Mouse (Mus musculus) neural tube, embryonic 14.5 days (tissue): ENCODE results near the gene Gm27021. TPM values are rescaled to one million over a fixed set of nuclear protein-coding genes. Genes with fewer than 3 reads are reported as not detected.

Source experiments
- ATAC-seq: fragments of 200-750 bp; cut with Nextera tagmentation; 2 replicates; pipeline ENCODE4 v1.8.0; 2017; ENCODE audit warnings: low read depth, mild to moderate bottlenecking, moderate TSS enrichment, moderate library complexity
- H3K27ac ChIP-seq: fragments of 300-500 bp; sonication (generic); 2 replicates; pipeline ENCODE4 v1.5.1; 2014; ENCODE audit warnings: low read depth, mild to moderate bottlenecking, control low read depth, low read length, moderate library complexity, mixed read lengths
- H3K27me3 ChIP-seq: fragments of 300-500 bp; sonication (generic); 2 replicates; pipeline ENCODE4 v1.6.1; 2014; ENCODE audit warnings: low read length; ENCODE audit not compliant: control insufficient read depth, insufficient read depth
- H3K36me3 ChIP-seq: fragments of 300-500 bp; sonication (generic); 2 replicates; pipeline ENCODE4 v1.6.1; 2014; ENCODE audit warnings: low read length, mixed read lengths; ENCODE audit not compliant: control insufficient read depth, insufficient read depth
- H3K4me1 ChIP-seq: fragments of 300-500 bp; sonication (generic); 2 replicates; pipeline ENCODE4 v1.6.1; 2014; ENCODE audit warnings: low read length; ENCODE audit not compliant: control insufficient read depth, insufficient read depth
- H3K4me2 ChIP-seq: fragments of 300-500 bp; sonication (generic); 2 replicates; pipeline ENCODE4 v1.6.1; 2014; ENCODE audit warnings: mild to moderate bottlenecking, low read depth, low read length, control low read depth
- H3K4me3 ChIP-seq: fragments of 300-500 bp; sonication (generic); 2 replicates; pipeline ENCODE4 v1.5.1; 2014; ENCODE audit warnings: low read depth, low read length, control low read depth, mixed read lengths
- H3K9ac ChIP-seq: fragments of 300-500 bp; sonication (generic); replicated peaks from 2 replicates; pipeline ENCODE4 v1.6.1; 2014; ENCODE audit warnings: low read depth, mild to moderate bottlenecking, control low read depth, low read length, mixed read lengths
- H3K9me3 ChIP-seq: fragments of 300-500 bp; sonication (generic); 2 replicates; pipeline ENCODE4 v1.6.1; 2016; ENCODE audit warnings: low read length; ENCODE audit not compliant: control insufficient read depth
- WGBS: fragments of 180-500 bp; shearing (Covaris S2); extraction: QIAGEN DNeasy Blood & Tissue Kit; methylation state at CpG from one replicate; pipeline ENCODE4 v1.1.7; 2014; 5-methylcytosine and 5-hydroxymethylcytosine counted together
- polyA plus RNA-seq: library from polyadenylated mRNA; unstranded; fragments of >200 nt; fragmentation: Nextera tagmentation; extraction: Ambion mirVana; gene quantifications from 2 replicates; pipeline ENCODE4 v1.2.1, GENCODE M21; 2014

Gene Gm27021
- polyA plus RNA-seq, 1 experiment from 2014 or later: 8.4 TPM

DNA sequence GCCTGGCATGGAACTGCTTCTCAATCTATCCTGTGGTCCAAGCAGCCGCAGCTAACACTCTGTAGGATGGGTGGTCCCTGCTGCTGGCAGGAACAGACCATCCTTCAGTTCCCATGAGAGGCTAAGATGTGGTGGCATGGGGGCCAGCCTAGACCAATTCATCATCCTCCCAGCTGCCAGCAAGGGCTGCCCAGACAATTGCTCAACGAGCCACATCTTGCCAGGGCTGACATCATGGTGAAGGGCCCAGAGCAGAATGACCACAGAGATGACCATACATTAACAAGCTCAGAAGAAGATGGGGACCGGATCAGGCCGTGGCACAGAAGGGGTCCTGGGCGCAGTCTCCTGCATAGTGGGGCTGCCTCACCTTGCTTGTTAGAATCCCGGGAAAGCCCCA, 57.1 kb downstream of the Gm27021 start:
- no peak overlapping the region for H3K4me3 ChIP-seq
- H3K9ac ChIP-seq: no peak overlapping the region
- 91% methylated on average over 6 of the region's 6 CpGs for WGBS
- no peak overlapping the region for H3K4me2 ChIP-seq
- no peaks in the 10 kb centered on the region for H3K27me3 ChIP-seq
- no peaks in the 10 kb centered on the region for H3K36me3 ChIP-seq
- no peak for ATAC-seq
- no peaks in the 10 kb centered on the region for H3K4me1 ChIP-seq
- no peak overlapping the region for H3K27ac ChIP-seq
- H3K9me3 ChIP-seq: no peaks in the 10 kb centered on the region

DNA sequence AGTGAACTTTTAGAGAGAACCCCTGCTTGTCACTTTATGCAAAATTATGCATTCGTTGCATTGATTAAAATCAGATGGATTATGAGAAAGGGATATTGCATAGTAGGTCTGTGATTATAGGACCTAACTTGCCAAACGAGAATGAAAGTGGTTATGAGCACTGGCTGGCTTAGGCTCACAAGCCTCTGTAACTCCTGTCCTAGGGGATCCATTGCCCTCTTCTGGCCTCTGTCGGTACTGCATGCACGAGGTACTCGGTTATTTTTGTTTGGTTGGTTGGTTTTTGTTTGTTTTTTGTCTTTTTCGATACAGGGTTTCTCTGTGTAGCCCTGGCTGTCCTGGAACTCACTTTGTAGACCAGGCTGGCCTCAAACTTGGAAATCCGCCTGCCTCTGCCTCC, 60.0 kb downstream of the Gm27021 start:
- WGBS: 16% methylated on average over 7 of the region's 7 CpGs

DNA sequence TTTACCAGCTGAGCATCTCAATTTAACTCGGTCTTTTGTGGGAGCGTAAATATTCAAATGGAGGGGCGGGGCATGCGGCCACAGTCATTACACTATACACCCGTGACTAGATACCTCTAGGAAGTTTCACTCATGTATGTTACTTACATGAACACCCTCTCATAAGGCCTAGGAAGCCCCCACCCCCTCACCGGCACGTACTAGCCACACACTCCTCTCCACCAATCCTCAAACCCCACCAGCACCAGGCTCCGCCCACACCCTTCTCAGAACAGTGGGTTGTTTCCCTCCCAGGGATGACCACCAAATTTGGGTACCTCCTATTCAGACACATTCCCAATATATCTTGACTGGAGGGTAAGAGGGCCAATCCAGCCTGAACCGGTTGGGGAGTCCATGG, 60.4 kb downstream of the Gm27021 start:
- Histone ChIP-seq H3K9me3 (no peaks in the 10 kb centered on the region), H3K4me2 (no peak overlapping the region), H3K36me3 (no peaks in the 10 kb centered on the region), H3K9ac (no peak overlapping the region), H3K27me3 (no peaks in the 10 kb centered on the region), H3K4me1 (0 out of 2 replicates have a peak, but pooled peaks cover 4% of the 10 kb centered on the region), H3K27ac (no peak overlapping the region), H3K4me3 (no peak overlapping the region)
- no peak; the same call in 1 of the 2 replicates for ATAC-seq
- WGBS: 81% methylated on average over 9 of the region's 9 CpGs

More for the DNA sequence above, 60.0 kb downstream of the Gm27021 start:
- H3K4me3 ChIP-seq: no peak overlapping the region
- no peak overlapping the region for H3K4me2 ChIP-seq
- H3K27ac ChIP-seq: no peak overlapping the region
- H3K9me3 ChIP-seq: no peaks in the 10 kb centered on the region
- no peak; the same call in 1 of the 2 replicates for ATAC-seq
- H3K27me3 ChIP-seq: no peaks in the 10 kb centered on the region
- H3K4me1 ChIP-seq: no peaks in the 10 kb centered on the region
- H3K36me3 ChIP-seq: no peaks in the 10 kb centered on the region
- no peak overlapping the region for H3K9ac ChIP-seq

DNA sequence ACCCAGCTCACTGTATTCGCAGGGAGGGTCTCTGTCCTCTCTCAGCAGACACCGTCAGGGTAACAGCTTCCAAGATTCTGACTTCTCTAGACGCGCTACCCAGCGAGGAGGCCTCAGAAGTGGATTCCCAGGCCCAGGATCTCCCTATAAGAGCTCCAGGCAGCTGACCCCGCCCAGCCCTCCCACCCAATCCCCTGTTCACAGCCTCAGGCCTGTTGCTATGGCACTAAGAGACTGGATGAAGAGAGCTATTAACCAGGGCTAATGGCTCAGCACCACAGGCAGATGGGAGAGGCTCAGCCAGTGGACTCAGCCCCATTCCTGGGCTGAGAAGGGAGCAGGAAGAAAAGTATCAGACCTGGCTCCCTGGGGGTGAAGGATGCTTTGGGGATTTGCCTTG, 65.2 kb downstream of the Gm27021 start:
- H3K36me3 ChIP-seq: no peaks in the 10 kb centered on the region
- no peaks in the 10 kb centered on the region for H3K9me3 ChIP-seq
- H3K4me3 ChIP-seq: no peak overlapping the region
- ATAC-seq: peak; percentile 56; the same call in 1 of the 2 replicates
- H3K4me1 ChIP-seq: 0 out of 2 replicates have a peak, but pooled peaks cover 9% of the 10 kb centered on the region
- WGBS: 26% methylated on average over 6 of the region's 6 CpGs
- H3K27ac ChIP-seq: no peak overlapping the region
- no peaks in the 10 kb centered on the region for H3K27me3 ChIP-seq
- no peak overlapping the region for H3K4me2 ChIP-seq
- H3K9ac ChIP-seq: 0 out of 2 replicates have a peak overlapping the region, but pooled peaks have one; percentile 7

DNA sequence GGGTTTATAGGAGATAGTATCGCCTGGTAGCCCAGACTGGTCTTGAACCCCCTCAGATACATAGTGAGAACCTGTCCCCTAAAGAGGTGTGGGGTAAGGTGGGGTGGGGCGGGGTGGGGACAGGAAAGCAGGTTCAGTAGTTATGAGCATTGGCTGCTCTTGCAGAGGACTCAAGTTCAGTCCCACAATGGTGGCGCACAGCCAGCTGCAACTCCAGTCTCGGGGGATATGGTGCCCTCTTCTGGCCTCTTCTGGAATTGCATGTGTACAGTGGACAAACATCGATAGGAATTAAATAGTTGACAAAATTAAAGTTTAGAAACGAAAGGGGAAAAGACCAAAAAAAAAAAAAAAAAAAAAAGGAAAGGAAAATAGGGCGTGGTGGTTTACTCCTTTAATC, 68.4 kb downstream of the Gm27021 start:
- Histone ChIP-seq H3K4me2 (no peak overlapping the region), H3K9me3 (no peaks in the 10 kb centered on the region), H3K4me3 (no peak overlapping the region), H3K36me3 (no peaks in the 10 kb centered on the region), H3K9ac (no peak overlapping the region), H3K27ac (no peak overlapping the region), H3K4me1 (0 out of 2 replicates have a peak, but pooled peaks cover 9% of the 10 kb centered on the region), H3K27me3 (no peaks in the 10 kb centered on the region)
- ATAC-seq: no peak
- WGBS: 46% methylated on average over 7 of the region's 7 CpGs

DNA sequence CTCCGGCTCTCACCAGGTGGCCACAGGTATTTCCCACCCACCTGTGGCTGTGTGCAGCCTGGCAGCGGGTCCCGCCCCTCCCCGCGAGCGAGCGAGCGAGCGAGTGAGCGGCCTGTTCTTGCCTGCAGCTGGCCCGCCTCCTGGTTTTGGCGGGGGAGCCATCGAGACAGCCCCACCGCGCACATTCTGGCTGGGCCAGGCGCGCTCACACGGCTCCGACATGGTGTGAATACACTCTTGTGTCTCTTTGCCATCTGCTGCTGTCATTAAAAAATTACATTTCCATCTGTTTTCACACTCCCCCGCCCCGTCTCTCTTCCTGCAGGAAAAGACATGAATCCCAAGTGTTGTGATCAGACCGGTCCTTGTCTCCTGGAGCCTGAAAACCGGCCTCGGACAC, 69.3 kb downstream of the Gm27021 start:
- H3K9ac ChIP-seq: no peak overlapping the region

DNA sequence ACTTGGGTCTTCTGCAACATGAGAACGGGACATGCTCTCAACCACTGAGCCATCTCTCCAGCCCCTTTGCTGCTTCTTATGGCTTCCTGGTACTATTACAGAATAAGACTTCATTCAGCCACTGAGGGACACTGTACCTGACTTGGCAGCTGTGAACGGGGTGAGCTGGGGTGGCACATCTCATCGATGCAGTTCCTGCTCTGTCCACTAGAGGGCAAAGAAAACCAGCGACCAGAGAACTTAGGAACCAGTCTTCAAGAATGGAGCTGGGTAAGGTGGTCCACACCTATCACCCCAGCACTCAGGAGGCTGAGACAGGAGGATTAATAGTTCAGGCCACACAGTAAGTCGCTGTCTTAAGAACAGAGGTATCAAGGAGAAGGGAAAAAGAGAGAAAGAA, 71.9 kb downstream of the Gm27021 start:
- H3K27me3 ChIP-seq: no peaks in the 10 kb centered on the region
- ATAC-seq: no peak; the same call in 1 of the 2 replicates
- no peaks in the 10 kb centered on the region for H3K9me3 ChIP-seq
- no peak overlapping the region for H3K4me3 ChIP-seq
- 0 out of 2 replicates have a peak, but pooled peaks cover 6% of the 10 kb centered on the region for H3K4me1 ChIP-seq
- WGBS: 12% methylated on average over 5 of the region's 5 CpGs
- no peak overlapping the region for H3K27ac ChIP-seq
- H3K9ac ChIP-seq: no peak overlapping the region
- H3K4me2 ChIP-seq: no peak overlapping the region
- H3K36me3 ChIP-seq: no peaks in the 10 kb centered on the region

More for the DNA sequence above, 69.3 kb downstream of the Gm27021 start:
- Histone ChIP-seq H3K4me3 (no peak overlapping the region), H3K36me3 (no peaks in the 10 kb centered on the region), H3K27ac (no peak overlapping the region), H3K9me3 (no peaks in the 10 kb centered on the region), H3K4me2 (no peak overlapping the region), H3K27me3 (no peaks in the 10 kb centered on the region), H3K4me1 (0 out of 2 replicates have a peak, but pooled peaks cover 9% of the 10 kb centered on the region)
- WGBS: 15% methylated on average over 24 of the region's 24 CpGs
- ATAC-seq: peak; percentile 79

DNA sequence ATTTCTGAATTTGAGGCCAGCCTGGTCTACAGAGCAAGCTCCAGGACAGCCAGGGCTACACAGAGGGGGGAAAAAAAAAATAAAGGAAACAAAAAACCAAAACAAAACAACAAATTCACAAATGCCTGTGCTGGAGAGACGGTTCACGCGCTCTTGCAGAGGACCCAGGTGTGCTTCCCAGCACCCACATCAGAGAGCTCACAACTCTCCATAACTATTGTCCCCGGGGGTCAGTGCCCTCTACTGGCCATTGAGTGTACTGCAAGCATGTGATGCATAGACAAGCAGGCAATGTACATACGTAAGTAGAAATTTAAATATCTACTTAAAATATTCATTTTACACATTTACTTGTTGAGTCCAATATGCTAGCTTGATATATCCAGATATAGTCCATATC, 73.3 kb downstream of the Gm27021 start:
- WGBS: 89% methylated on average over 5 of the region's 5 CpGs
- H3K36me3 ChIP-seq: no peaks in the 10 kb centered on the region
- H3K9ac ChIP-seq: no peak overlapping the region

DNA sequence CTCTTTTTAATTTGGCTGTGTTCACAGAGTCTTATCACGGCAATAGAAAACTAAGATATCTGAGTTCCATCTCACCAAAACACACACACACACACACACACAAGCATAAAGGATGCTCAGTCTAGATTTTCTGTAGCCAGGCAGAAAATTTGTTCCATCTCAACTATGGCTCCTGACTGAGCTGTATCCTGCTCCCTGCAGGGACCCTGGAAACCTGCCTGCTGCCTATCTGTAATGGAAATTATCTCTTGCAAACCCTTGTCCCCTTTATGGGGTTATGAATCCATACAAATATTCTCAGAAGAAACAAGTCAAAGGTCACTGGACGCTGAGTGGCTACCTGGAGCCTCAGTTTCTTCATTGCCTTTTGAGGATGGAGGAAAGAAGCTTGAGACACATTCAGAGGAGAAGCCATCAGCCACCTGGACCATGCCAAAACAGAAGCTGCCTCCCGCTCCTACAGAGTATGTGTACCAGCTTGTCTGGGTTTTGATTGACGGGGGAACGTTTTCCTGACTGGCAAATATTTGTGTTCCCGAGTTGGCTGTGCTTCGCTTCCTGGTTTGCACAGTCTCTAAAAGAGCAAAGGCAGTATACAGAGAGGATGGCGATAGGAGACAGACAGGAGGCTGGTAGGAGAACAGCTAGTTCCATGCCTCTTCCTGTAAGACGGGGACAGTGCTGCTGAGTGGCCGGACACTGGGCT, 76.1 kb downstream of the Gm27021 start:
- Histone ChIP-seq H3K27ac (no peak overlapping the region), H3K4me3 (no peak overlapping the region), H3K9ac (no peak overlapping the region), H3K4me1 (peaks cover 10% of the 10 kb centered on the region), H3K27me3 (no peaks in the 10 kb centered on the region), H3K4me2 (no peak overlapping the region), H3K36me3 (no peaks in the 10 kb centered on the region), H3K9me3 (no peaks in the 10 kb centered on the region)
- no peak for ATAC-seq
- WGBS: 82% methylated on average over 10 of the region's 10 CpGs

More for the DNA sequence above, 73.3 kb downstream of the Gm27021 start:
- no peak overlapping the region for H3K27ac ChIP-seq
- H3K9me3 ChIP-seq: no peaks in the 10 kb centered on the region
- no peak for ATAC-seq
- H3K27me3 ChIP-seq: no peaks in the 10 kb centered on the region
- peaks cover 10% of the 10 kb centered on the region; the same call in 1 of the 2 replicates for H3K4me1 ChIP-seq
- no peak overlapping the region for H3K4me2 ChIP-seq
- H3K4me3 ChIP-seq: no peak overlapping the region
